Mouse (Mus musculus) testis, adult 2 months (tissue): Measurements from ENCODE around the gene Tob1.

Experiments
- CTCF ChIP-seq: fragments of 200-500 bp; IDR thresholded peaks from 2 replicates; pipeline ENCODE4 v1.5.1; 2012; ENCODE audit warnings: low read depth, mild to moderate bottlenecking, inconsistent platforms, low read length, moderate library complexity; ENCODE audit not compliant: control insufficient read depth, insufficient read depth, insufficient replicate concordance
- POLR2A ChIP-seq: fragments of 200-500 bp; IDR thresholded peaks from 2 replicates; pipeline ENCODE4 v1.6.1; 2012; ENCODE audit warnings: low read depth, mild to moderate bottlenecking, inconsistent platforms, low read length, moderate library complexity; ENCODE audit not compliant: control insufficient read depth

GRCm38 (mm10) chr11:94182711-94183110, 28.5 kb upstream of the Tob1 start:
- TF ChIP-seq CTCF = no peak
- no peak for TF ChIP-seq POLR2A
